Mouse (Mus musculus) layer of hippocampus, adult 2 months (tissue): ENCODE data around the gene Hmmr. TPM values are rescaled to one million over a fixed set of nuclear protein-coding genes. Genes with fewer than 3 reads are reported as not detected.
"Not testable (repeated sequence)": the region's sequence is repeated elsewhere in the genome, so short reads cannot be mapped to it uniquely, and the experiment has no call there.

ENCODE experiments used
- DNase-seq, 2 experiments: peaks; one replicate each; pipeline ENCODE4 v3.0.0; 2022; ENCODE audit warnings: low spot score in 2 of 2
- H3K27ac ChIP-seq: fragments of 200-600 bp; 2 replicates; pipeline ENCODE4 v1.8.1; 2022
- H3K4me3 ChIP-seq: fragments of 200-600 bp; 2 replicates; pipeline ENCODE4 v1.8.1; 2022; ENCODE audit warnings: mild to moderate bottlenecking
- CTCF ChIP-seq: fragments of 200-600 bp; conservative IDR thresholded peaks from 2 replicates; pipeline ENCODE4 v1.8.1; 2022; ENCODE audit warnings: antibody characterized with exemption, mild to moderate bottlenecking, moderate library complexity
- total RNA-seq, 2 experiments: library from RNA; stranded (reverse); gene quantifications; 2 replicates each; pipeline ENCODE4 v1.2.3; 2021

Hmmr gene
- total RNA-seq, 2 experiments from 2014 or later = 0.20 to 0.51 TPM

DNA sequence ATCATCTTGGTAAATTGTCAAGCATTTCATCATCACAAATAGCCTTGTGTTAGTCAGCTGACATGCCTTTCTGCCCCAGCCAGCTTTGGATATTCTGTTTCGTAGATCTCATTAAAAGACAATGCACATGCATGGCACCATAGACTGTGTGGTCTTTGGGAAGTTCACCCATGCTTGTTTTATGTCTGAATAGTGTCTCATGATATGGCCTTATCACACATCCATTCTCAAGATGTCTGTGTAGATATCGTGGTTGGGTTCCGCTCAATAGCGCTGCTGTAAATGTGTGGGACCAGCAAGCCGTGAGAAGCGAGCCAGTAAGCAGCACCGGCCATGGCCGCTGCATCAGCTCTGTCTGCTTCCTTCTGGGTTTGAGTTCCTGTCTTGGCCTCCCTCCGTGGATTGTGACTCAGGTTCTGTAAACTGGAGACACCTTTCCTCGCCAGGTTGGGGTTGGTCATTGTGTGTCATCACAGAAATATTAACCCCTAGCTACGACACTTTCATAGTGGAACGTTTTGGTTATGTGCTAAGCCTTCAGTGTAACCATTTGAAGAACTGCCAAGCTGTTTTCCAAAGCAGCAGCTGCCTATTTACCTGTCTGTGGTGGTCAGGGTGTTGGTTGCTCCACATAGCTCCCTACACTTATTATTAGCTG is 8.5 kb upstream of the Hmmr start:
- Histone ChIP-seq H3K4me3 (no peak overlapping the region), H3K27ac (no peak overlapping the region)
- no peak for TF ChIP-seq CTCF
- no peak for DNase-seq

DNA sequence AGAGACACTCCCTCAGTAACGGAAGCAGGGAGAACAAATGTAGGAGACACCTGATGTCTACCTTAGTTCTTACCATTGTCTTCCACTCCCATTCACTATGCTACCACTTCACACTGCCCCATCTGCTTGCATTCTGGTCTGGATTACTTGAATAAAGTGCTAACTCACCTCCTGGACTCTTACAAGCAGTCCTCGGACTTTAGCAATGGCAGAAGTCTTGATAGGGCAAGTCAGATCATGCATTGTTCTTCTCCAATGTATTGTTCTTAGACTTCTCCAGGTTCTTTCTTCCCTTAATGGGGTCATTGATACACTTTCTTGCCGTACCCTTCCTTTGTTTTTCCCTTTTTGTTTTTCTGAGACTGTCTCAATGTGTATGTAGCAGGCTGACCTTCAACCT is 4.1 kb upstream of the Hmmr start:
- H3K27ac ChIP-seq = no peak overlapping the region
- no peak for DNase-seq

DNA sequence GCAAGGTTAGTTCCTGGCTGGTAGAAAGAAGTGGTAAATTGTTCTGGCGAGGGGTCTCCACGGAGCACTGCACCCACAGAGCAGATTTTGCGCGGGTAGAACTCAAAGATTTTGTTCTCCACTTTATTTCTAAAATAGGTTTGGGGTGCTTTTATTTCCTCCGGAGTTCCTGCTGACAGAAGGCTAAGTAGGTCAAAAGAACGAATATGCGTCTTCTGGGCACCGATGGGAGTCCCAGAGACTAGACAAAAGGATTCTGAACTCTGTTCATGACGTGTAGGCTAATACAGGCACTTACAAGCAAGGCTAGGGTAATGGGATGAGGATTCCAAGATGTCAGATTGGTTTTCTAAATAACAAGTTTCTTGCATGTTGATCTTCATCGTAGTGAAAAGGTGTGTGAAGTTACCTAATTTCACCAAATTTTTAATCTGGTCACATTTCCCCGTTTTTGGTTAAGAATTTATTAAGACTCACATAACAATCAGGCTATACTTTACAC is 1.1 kb upstream of the Hmmr start:
- peak overlapping the region; percentile 97 for H3K4me3 ChIP-seq
- peak overlapping the region; percentile 92 for H3K27ac ChIP-seq
- TF ChIP-seq CTCF = no peak
- no peak for DNase-seq

More for the DNA sequence above, 4.1 kb upstream of the Hmmr start:
- no peak for TF ChIP-seq CTCF
- no peak overlapping the region for H3K4me3 ChIP-seq

DNA sequence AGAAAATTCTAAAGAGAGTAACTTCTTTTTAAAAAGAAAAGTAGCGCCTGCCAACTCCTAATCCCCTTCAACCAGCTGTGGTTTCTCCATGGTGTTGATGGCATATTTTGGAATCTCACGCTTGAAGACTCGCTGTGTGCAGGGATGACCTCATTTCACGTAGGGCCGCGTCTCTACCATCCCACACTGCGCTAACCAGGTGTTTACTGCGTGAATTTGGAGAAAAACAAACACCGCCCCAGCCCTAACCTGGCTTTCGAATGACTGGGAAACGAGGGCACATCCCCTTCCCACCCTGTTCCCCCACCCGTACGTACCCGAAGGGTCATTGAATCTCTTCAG is 254 bp downstream of the Hmmr start:
- Histone ChIP-seq H3K4me3 (peak overlapping the region; percentile 27; the same call in 1 of the 2 replicates), H3K27ac (no peak overlapping the region)
- TF ChIP-seq CTCF = no peak
- DNase-seq = no peak

DNA sequence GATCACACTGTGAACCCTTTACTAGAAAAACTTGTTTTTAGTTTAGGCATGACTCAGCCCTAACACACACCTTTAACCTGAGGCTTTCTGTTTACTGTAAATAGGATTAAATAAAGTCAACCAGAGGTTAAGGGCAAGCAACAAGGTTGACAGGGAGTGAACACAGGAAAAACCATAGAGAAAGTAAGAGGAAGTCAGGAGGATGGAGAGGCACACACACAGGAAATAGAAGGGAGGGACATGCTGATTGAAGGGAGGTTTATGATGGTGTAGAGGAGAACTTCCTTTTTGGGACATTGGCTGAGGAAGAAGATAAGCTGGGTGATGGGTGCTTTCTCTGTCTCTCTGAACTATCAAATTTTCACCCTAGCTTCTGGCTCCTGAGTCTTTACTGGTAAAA is 14.9 kb downstream of the Hmmr start:
- Histone ChIP-seq H3K27ac (no peak overlapping the region), H3K4me3 (no peak overlapping the region)
- no peak for DNase-seq
- TF ChIP-seq CTCF = no peak

DNA sequence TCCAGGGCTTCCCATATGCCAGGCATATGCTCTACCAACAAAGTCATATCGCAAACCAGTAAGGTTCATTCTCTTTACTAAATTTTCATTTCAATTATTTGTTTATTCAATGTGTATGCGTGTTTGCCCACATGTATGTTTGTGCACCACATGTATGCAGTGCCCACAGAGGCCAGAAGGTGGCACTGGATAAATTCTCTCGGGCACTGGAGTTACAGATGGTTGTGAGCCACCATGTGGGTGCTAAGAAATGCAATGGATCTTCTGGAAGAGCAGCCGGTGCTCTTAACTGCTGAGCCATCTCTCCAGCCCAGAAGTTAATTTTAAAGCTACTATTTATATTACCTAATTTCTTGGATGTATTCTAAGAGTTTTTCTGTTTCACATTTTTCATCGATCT is 17.7 kb downstream of the Hmmr start:
- H3K4me3 ChIP-seq = no peak overlapping the region
- TF ChIP-seq CTCF = peak; percentile 51
- H3K27ac ChIP-seq = no peak overlapping the region
- DNase-seq = peak in 1 of 2 experiments; percentile 1

DNA sequence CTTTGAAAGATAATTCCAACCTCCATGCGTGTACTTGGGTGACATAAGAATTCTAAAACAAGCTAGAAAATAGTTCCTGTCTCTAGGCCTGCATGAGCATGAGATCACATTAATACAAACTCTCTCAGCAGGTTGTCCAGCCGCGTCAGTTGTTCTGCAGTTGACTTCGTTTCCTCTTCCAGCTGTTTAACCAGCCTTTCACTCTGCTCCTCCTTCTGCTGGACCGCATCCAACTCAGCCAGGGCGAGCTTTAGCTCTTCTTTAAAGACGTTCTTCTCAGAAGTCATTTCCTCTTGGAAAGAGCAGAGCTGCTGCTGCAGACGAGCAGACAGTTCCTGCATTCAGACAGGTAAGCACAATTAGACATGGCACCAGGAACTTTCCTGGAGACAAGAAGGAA is 19.4 kb downstream of the Hmmr start:
- Histone ChIP-seq H3K27ac (no peak overlapping the region), H3K4me3 (no peak overlapping the region)
- TF ChIP-seq CTCF = no peak
- no peak for DNase-seq

DNA sequence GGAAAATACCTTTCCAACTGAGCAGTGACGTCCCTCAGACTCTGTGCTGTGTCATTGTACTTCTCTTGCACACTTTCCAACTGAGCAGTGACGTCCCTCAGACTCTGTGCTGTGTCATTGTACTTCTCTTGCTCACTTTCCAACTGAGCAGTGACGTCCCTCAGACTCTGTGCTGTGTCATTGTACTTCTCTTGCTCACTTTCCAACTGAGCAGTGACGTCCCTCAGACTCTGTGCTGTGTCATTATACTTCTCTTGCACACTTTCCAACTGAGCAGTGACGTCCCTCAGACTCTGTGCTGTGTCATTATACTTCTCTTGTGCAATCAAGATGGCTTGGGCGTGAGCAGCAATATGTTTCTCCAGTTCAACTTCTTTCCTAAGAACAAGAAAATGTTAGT is 23.3 kb downstream of the Hmmr start:
- DNase-seq, H3K4me3 ChIP-seq, H3K27ac ChIP-seq: not testable (repeated sequence)

DNA sequence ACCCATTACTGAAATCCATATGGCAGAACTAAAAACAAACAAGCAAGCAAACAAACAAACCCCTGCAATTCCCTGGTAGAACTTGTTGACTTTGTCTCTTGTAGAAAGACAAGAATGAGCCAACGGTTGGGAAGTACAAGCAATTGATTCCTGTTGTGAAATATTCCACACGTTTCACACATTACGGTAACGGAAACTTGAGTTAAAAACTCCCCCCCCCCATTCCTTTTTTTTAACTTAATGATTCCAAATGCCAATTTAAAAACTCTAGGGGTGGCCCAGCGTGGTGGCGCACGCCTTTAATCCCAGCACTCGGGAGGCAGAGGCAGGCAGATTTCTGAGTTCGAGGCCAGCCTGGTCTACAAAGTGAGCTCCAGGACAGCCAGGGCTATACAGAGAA is 38.1 kb downstream of the Hmmr start, which contains the start of gene Mat2b:
Mat2b (minus strand) TSS at position 101 of the 400 bp plus-strand sequence.
- TF ChIP-seq CTCF = no peak
- no peak for DNase-seq

DNA sequence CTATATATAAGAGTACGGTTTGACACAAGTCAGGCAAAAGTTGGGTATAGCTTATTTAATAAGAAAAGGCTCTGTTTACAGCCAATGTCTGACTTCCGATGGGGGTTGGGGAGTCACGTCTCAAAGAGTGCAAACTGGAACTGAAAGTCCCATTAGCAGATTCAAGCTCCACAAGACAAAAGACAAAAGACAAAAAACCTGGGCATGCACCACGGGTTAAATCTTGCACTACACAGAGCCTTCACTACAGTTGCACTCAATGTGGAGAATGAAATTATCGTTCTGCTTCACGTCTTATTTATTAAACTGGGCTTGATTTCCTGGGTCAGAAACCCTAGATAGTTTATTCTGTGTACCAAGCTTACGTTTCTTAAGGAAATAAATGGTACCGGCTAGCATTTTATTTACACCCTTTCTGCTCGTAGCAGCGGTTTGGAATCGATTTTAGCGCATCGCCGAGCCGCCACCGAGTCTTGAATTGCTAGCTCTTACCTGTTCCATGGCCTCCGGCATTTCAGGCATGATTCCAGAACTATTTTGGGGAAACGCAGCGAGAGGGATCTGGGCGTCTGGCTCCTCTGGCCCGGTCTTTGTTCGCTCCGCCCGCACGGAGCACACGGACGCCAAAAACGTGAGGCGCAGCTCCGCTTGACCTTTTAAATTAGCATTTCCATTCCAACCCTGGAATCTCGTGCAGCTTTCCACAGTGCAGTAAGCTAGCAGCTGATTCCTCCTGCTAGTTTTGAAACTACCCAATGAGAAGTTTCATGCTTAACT is 38.7 kb downstream of the Hmmr start:
- TF ChIP-seq CTCF = no peak
- Histone ChIP-seq H3K4me3 (peak overlapping the region; percentile 94), H3K27ac (peak overlapping the region; percentile 96)
- DNase-seq = peak; percentile 45 to 46

More for the DNA sequence above, 38.1 kb downstream of the Hmmr start, which contains the start of gene Mat2b:
- peak within 1 kb of the TSS; percentile 94 for H3K4me3 ChIP-seq
- peak within 1 kb of the TSS; percentile 96 for H3K27ac ChIP-seq

DNA sequence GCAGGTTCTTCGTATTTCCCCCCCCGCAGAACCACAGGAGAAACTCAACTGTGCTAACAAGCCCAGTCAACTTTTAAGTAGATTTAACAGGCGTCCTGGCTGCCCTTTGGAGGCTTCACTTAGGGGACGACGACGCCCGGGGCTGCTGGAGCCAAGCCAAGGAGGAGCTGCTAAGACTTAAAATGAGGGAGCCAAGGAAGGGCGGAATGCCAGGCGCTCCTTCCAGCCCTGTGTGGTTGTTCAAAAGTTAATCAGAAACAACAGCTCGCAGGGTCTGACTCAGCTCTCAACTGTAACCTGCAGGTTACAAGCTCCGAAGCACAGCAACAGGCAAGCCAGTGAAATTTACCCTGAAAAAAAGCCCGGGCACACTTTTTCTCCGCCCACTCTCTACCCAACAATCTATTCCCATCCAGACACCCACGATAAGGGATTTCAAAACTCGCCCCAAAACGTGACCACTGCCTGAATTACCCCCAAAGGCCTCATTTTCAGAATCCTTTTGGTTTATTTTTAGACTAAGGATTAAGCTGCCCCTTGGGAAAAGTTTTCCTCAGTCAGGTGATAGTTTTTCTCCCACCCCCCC is 39.8 kb downstream of the Hmmr start:
- TF ChIP-seq CTCF = no peak
- Histone ChIP-seq H3K27ac (peak overlapping the region; percentile 96), H3K4me3 (peak overlapping the region; percentile 94)
- DNase-seq = peak in 1 of 2 experiments; percentile 27

DNA sequence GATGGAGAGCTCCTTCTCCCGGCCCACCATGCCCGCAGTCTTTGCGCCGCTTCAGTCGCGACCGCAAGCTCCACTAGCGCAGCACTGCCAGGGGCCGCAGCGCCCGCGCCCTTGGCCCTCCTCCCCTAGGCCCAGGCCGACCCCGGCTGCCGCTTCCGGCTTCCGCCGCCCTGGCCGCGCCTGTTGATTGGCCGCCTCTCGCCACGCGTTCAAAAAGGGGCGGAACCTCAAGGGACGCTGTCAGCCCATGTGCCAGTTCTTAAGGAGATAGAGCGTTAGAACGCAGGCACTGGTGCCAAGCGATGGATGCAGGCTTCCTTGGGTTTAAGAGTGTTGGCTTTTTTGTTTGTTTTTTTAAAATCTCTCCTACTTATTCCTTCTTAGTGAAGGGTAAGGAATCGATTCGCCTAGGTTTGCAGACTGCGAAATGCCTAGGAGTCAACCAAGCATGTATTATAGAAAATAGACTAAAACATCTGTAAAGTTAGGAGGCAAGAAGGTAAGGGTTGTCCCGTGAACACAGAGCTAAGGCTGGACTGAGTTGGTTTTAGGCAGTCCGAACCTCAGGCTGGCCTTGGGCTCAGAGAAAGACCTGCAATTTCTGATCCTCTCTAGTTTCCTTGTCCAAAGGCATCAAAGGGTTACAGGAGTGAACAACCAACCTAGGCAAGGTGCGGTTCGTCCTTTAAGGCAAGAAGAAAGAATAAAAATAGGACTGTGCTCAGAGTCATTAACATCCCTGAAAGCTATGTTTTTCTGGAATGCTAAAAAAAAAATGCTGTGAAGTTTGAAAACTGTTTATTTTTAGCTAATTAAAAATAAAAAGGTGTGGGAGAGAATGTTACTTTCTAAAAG is 40.5 kb downstream of the Hmmr start:
- TF ChIP-seq CTCF = no peak
- Histone ChIP-seq H3K4me3 (peak overlapping the region; percentile 94), H3K27ac (peak overlapping the region; percentile 96)
- peak; percentile 93 for DNase-seq
